Mouse (Mus musculus): ENCODE measurements around the gene Scgb1b29.
"Not testable (repeated sequence)": the region's sequence is repeated elsewhere in the genome, so short reads cannot be mapped to it uniquely, and the experiment has no call there.

Scgb1b29 gene

GRCm38 (mm10) chr7:32441241-32441640, at the start of gene Scgb1b29:
Gene Scgb1b29, plus strand, starts transcription at chr7:32441541.
- DNase-seq (ENCODE audit: low spot score in 2 of 2) = not testable (repeated sequence)

- DNase-seq (ENCODE audit: low spot score in 2 of 2) = not testable (repeated sequence)
These were observed 12.7 kb upstream of the Scgb1b29 start for GRCm38 (mm10) chr7:32428636-32429035.
